Mouse (Mus musculus): ENCODE measurements around the gene Med8. TPM values are rescaled to one million over a fixed set of nuclear protein-coding genes. Genes with fewer than 3 reads are reported as not detected.

Med8 gene
- polyA plus RNA-seq, 1 experiment = 67.4 TPM

- no peak overlapping the region for H3K4me3 ChIP-seq (replicated peaks; ENCODE audit: control insufficient read depth, low read depth, low read length)
- TF ChIP-seq CTCF (IDR thresholded peaks at IDR 0.05; ENCODE audit: control insufficient read depth, insufficient read depth, low read length) (no peak), POLR2A (IDR thresholded peaks at IDR 0.05; ENCODE audit: borderline replicate concordance, control insufficient read depth, low read depth, low read length) (no peak)
- no peaks in the 10 kb centered on the region; the same call in 1 of the 2 replicates for H3K4me1 ChIP-seq (ENCODE audit: control insufficient read depth, insufficient read depth, low read length)
- WGBS = 72% methylated on average over 13 of the region's 13 CpGs
- H3K27ac ChIP-seq (ENCODE audit: control insufficient read depth, insufficient read depth, low read depth, low read length, poor library complexity) = no peak overlapping the region
Measured at GRCm38 (mm10) chr4:118417112-118417797, 8.1 kb downstream of the Med8 start.

- Histone ChIP-seq H3K4me3 (replicated peaks; ENCODE audit: control insufficient read depth, low read depth, low read length) (no peak overlapping the region), H3K4me1 (ENCODE audit: control insufficient read depth, insufficient read depth, low read length) (peaks cover 5% of the 10 kb centered on the region; the same call in 1 of the 2 replicates), H3K27ac (ENCODE audit: control insufficient read depth, insufficient read depth, low read depth, low read length, poor library complexity) (no peak overlapping the region)
- WGBS = 97% methylated on average over 3 of the region's 3 CpGs
- TF ChIP-seq POLR2A (IDR thresholded peaks at IDR 0.05; ENCODE audit: borderline replicate concordance, control insufficient read depth, low read depth, low read length) = no peak
- TF ChIP-seq CTCF (IDR thresholded peaks at IDR 0.05; ENCODE audit: control insufficient read depth, insufficient read depth, low read length) = no peak
Measured at GRCm38 (mm10) chr4:118421384-118421783, 12.2 kb downstream of the Med8 start.

- peak overlapping the region; percentile 55 for H3K27ac ChIP-seq (ENCODE audit: control insufficient read depth, insufficient read depth, low read depth, low read length, poor library complexity)
- H3K4me1 ChIP-seq (ENCODE audit: control insufficient read depth, insufficient read depth, low read length) = peaks cover 8% of the 10 kb centered on the region
- H3K4me3 ChIP-seq (replicated peaks; ENCODE audit: control insufficient read depth, low read depth, low read length) = no peak overlapping the region
- WGBS = 64% methylated on average over 4 of the region's 4 CpGs
- TF ChIP-seq POLR2A (IDR thresholded peaks at IDR 0.05; ENCODE audit: borderline replicate concordance, control insufficient read depth, low read depth, low read length) (no peak), CTCF (IDR thresholded peaks at IDR 0.05; ENCODE audit: control insufficient read depth, insufficient read depth, low read length) (no peak)
Measured at GRCm38 (mm10) chr4:118424541-118425160, 15.5 kb downstream of the Med8 start.

GRCm38 (mm10) chr4:118425374-118425773 lies 16.2 kb downstream of the Med8 start:
- TF ChIP-seq CTCF (IDR thresholded peaks at IDR 0.05; ENCODE audit: control insufficient read depth, insufficient read depth, low read length) (no peak), POLR2A (IDR thresholded peaks at IDR 0.05; ENCODE audit: borderline replicate concordance, control insufficient read depth, low read depth, low read length) (no peak)
- Histone ChIP-seq H3K4me3 (replicated peaks; ENCODE audit: control insufficient read depth, low read depth, low read length) (no peak overlapping the region), H3K27ac (ENCODE audit: control insufficient read depth, insufficient read depth, low read depth, low read length, poor library complexity) (peak overlapping the region; percentile 55), H3K4me1 (ENCODE audit: control insufficient read depth, insufficient read depth, low read length) (peaks cover 10% of the 10 kb centered on the region)
- 90% methylated on average over 1 of the region's 1 CpGs for WGBS

GRCm38 (mm10) chr4:118427415-118427767 lies 18.3 kb downstream of the Med8 start:
- Histone ChIP-seq H3K4me3 (replicated peaks; ENCODE audit: control insufficient read depth, low read depth, low read length) (peak overlapping the region; percentile 73), H3K27ac (ENCODE audit: control insufficient read depth, insufficient read depth, low read depth, low read length, poor library complexity) (peak overlapping the region; percentile 69), H3K4me1 (ENCODE audit: control insufficient read depth, insufficient read depth, low read length) (peaks cover 10% of the 10 kb centered on the region)
- 8% methylated on average over 5 of the region's 5 CpGs for WGBS
- TF ChIP-seq POLR2A (IDR thresholded peaks at IDR 0.05; ENCODE audit: borderline replicate concordance, control insufficient read depth, low read depth, low read length) (no peak), CTCF (IDR thresholded peaks at IDR 0.05; ENCODE audit: control insufficient read depth, insufficient read depth, low read length) (no peak)

- peaks cover 10% of the 10 kb centered on the region for H3K4me1 ChIP-seq (ENCODE audit: control insufficient read depth, insufficient read depth, low read length)
- peak within 1 kb of the TSS; percentile 84 for H3K4me3 ChIP-seq (replicated peaks; ENCODE audit: control insufficient read depth, low read depth, low read length)
- peak; percentile 76 for TF ChIP-seq POLR2A (IDR thresholded peaks at IDR 0.05; ENCODE audit: borderline replicate concordance, control insufficient read depth, low read depth, low read length)
- peak; percentile 27; the same call in 1 of the 2 replicates for TF ChIP-seq CTCF (IDR thresholded peaks at IDR 0.05; ENCODE audit: control insufficient read depth, insufficient read depth, low read length)
- WGBS = under 1% methylated on average over 29 of the region's 31 CpGs
- peak within 1 kb of the TSS; percentile 92 for H3K27ac ChIP-seq (ENCODE audit: control insufficient read depth, insufficient read depth, low read depth, low read length, poor library complexity)
Measured at GRCm38 (mm10) chr4:118427768-118428451, 18.8 kb downstream of the Med8 start, which contains the start of gene Elovl1. Gene Elovl1 (plus strand): TSS chr4:118428093.

GRCm38 (mm10) chr4:118428531-118429214 lies 19.5 kb downstream of the Med8 start:
- Histone ChIP-seq H3K4me1 (ENCODE audit: control insufficient read depth, insufficient read depth, low read length) (peaks cover 10% of the 10 kb centered on the region), H3K4me3 (replicated peaks; ENCODE audit: control insufficient read depth, low read depth, low read length) (peak overlapping the region; percentile 84), H3K27ac (ENCODE audit: control insufficient read depth, insufficient read depth, low read depth, low read length, poor library complexity) (peak overlapping the region; percentile 92)
- TF ChIP-seq CTCF (IDR thresholded peaks at IDR 0.05; ENCODE audit: control insufficient read depth, insufficient read depth, low read length) (no peak), POLR2A (IDR thresholded peaks at IDR 0.05; ENCODE audit: borderline replicate concordance, control insufficient read depth, low read depth, low read length) (no peak)
- WGBS = 31% methylated on average over 15 of the region's 15 CpGs
